Mouse (Mus musculus) heart, embryonic 10.5 days (tissue): ENCODE measurements around the gene Tomm40. TPM values are rescaled to one million over a fixed set of nuclear protein-coding genes. Genes with fewer than 3 reads are reported as not detected.
A peak's percentile ranks its signal among the peaks of the same experiment; 100 is the strongest.

Experiments used
- DNase-seq: peaks from one replicate; pipeline ENCODE4 v3.0.0-alpha.2; 2017; ENCODE audit warnings: low spot score
- H3K27ac ChIP-seq: fragments of 300-500 bp; sonication (generic); 2 replicates; pipeline ENCODE4 v1.5.1; 2016; ENCODE audit warnings: mild to moderate bottlenecking
- H3K27me3 ChIP-seq: fragments of 300-500 bp; sonication (generic); 2 replicates; pipeline ENCODE4 v1.6.1; 2016; ENCODE audit warnings: mild to moderate bottlenecking; ENCODE audit not compliant: poor library complexity, insufficient read depth, severe bottlenecking
- H3K36me3 ChIP-seq: fragments of 300-500 bp; sonication (generic); 2 replicates; pipeline ENCODE4 v1.6.1; 2016; ENCODE audit warnings: mild to moderate bottlenecking, moderate library complexity
- H3K4me1 ChIP-seq: fragments of 300-500 bp; sonication (generic); 2 replicates; pipeline ENCODE4 v1.6.1; 2016; ENCODE audit warnings: mild to moderate bottlenecking
- H3K4me3 ChIP-seq: fragments of 300-500 bp; sonication (generic); 2 replicates; pipeline ENCODE4 v1.5.1; 2016; ENCODE audit warnings: mild to moderate bottlenecking, moderate library complexity
- H3K9me3 ChIP-seq: fragments of 300-500 bp; sonication (generic); 2 replicates; pipeline ENCODE4 v1.6.1; 2016; ENCODE audit warnings: mild to moderate bottlenecking, moderate library complexity
- WGBS: fragments of 180-500 bp; shearing (Covaris S2); methylation state at CpG from one replicate; pipeline ENCODE4 v1.1.7; 2016; 5-methylcytosine and 5-hydroxymethylcytosine counted together
- polyA plus RNA-seq: library from polyadenylated mRNA; unstranded; fragments of >200 nt; fragmentation: Nextera tagmentation; extraction: Ambion mirVana; gene quantifications from 2 replicates; pipeline ENCODE4 v1.2.1, GENCODE M21; 2016

The Tomm40 gene
- polyA plus RNA-seq, 1 experiment from 2014 or later = 260 TPM

GRCm38 (mm10) chr7:19668947-19669721, 46.1 kb downstream of the Tomm40 start:
- Histone ChIP-seq H3K36me3 (no peaks in the 10 kb centered on the region), H3K4me3 (peak overlapping the region; percentile 31; the same call in 1 of the 2 replicates), H3K9me3 (no peaks in the 10 kb centered on the region), H3K27me3 (no peaks in the 10 kb centered on the region), H3K27ac (peak overlapping the region; percentile 81), H3K4me1 (peaks cover 9% of the 10 kb centered on the region)
- 10% methylated on average over 10 of the region's 10 CpGs for WGBS
- peak; percentile 95 for DNase-seq

GRCm38 (mm10) chr7:19667434-19667833, 47.8 kb downstream of the Tomm40 start:
- 55% methylated on average over 2 of the region's 2 CpGs for WGBS
- Histone ChIP-seq H3K36me3 (0 out of 2 replicates have a peak, but pooled peaks cover 4% of the 10 kb centered on the region), H3K27ac (no peak overlapping the region), H3K9me3 (no peaks in the 10 kb centered on the region), H3K4me1 (peaks cover 26% of the 10 kb centered on the region), H3K4me3 (no peak overlapping the region), H3K27me3 (no peaks in the 10 kb centered on the region)
- DNase-seq = no peak

GRCm38 (mm10) chr7:19666750-19667149, 48.5 kb downstream of the Tomm40 start:
- no peaks in the 10 kb centered on the region for H3K27me3 ChIP-seq
- H3K9me3 ChIP-seq = no peaks in the 10 kb centered on the region
- peaks cover 32% of the 10 kb centered on the region for H3K4me1 ChIP-seq
- H3K27ac ChIP-seq = no peak overlapping the region
- H3K36me3 ChIP-seq = peaks cover 10% of the 10 kb centered on the region
- no peak for DNase-seq
- no peak overlapping the region for H3K4me3 ChIP-seq
- WGBS = 59% methylated on average over 3 of the region's 3 CpGs

- WGBS = under 1% methylated on average over 63 of the region's 63 CpGs
- peaks cover 33% of the 10 kb centered on the region for H3K4me1 ChIP-seq
- no peaks in the 10 kb centered on the region for H3K9me3 ChIP-seq
- H3K27me3 ChIP-seq = no peaks in the 10 kb centered on the region
- peaks cover 16% of the 10 kb centered on the region for H3K36me3 ChIP-seq
- peak within 1 kb of the TSS; percentile 100 for H3K4me3 ChIP-seq
- peak; percentile 98 for DNase-seq
- peak within 1 kb of the TSS; percentile 94 for H3K27ac ChIP-seq
These were observed 50.0 kb downstream of the Tomm40 start, which contains the start of gene Clptm1 for GRCm38 (mm10) chr7:19664955-19665841. Gene Clptm1, minus strand, starts transcription at chr7:19665033.

- H3K36me3 ChIP-seq = peaks cover 22% of the 10 kb centered on the region
- no peaks in the 10 kb centered on the region for H3K9me3 ChIP-seq
- H3K4me1 ChIP-seq = peaks cover 33% of the 10 kb centered on the region
- WGBS = under 1% methylated on average over 37 of the region's 37 CpGs
- H3K4me3 ChIP-seq = peak overlapping the region; percentile 100
- H3K27ac ChIP-seq = peak overlapping the region; percentile 94
- no peak for DNase-seq
- H3K27me3 ChIP-seq = no peaks in the 10 kb centered on the region
These were observed 50.7 kb downstream of the Tomm40 start for GRCm38 (mm10) chr7:19664455-19664954.

DNA sequence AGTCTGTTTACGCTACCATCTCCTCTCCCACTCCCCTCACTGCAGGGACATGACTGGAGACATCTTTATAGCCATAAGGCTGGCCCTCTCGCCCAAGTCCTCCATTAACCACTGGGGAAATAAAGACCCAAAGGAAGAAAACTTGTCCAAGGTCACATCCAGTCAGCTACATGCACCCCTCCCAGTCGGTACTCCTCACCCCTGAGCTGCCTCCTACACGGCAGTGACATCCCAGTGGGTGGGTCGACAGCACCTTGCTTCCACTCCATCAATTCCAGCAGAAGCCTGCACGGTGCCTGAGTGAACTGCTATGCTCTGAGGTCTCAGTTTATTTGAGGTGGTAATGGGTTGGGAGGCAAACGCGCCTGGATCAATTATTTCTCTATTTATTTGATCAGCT, 51.3 kb downstream of the Tomm40 start:
- H3K4me1 ChIP-seq = peaks cover 29% of the 10 kb centered on the region
- no peak for DNase-seq
- peaks cover 27% of the 10 kb centered on the region for H3K36me3 ChIP-seq
- H3K4me3 ChIP-seq = peak overlapping the region; percentile 100
- H3K27ac ChIP-seq = peak overlapping the region; percentile 94
- no peaks in the 10 kb centered on the region for H3K27me3 ChIP-seq
- 15% methylated on average over 8 of the region's 8 CpGs for WGBS
- no peaks in the 10 kb centered on the region for H3K9me3 ChIP-seq

- Histone ChIP-seq H3K4me3 (no peak overlapping the region), H3K9me3 (no peaks in the 10 kb centered on the region), H3K4me1 (peaks cover 13% of the 10 kb centered on the region; the same call in 1 of the 2 replicates), H3K27ac (no peak overlapping the region), H3K27me3 (no peaks in the 10 kb centered on the region), H3K36me3 (peaks cover 84% of the 10 kb centered on the region)
- DNase-seq = no peak
- 63% methylated on average over 2 of the region's 2 CpGs for WGBS
These were observed 62.6 kb downstream of the Tomm40 start for GRCm38 (mm10) chr7:19652614-19653013.

Other genes with a start within 250 kb of the Tomm40 start
- gene Bloc1s3, start 207.1 kb downstream of the Tomm40 start, polyA plus RNA-seq = 1.5 and 2.0 TPM in 2 replicates
- gene Trappc6a, start 207.0 kb downstream of the Tomm40 start, polyA plus RNA-seq = 95.3 and 107 TPM in 2 replicates
- 0.09 and 0.14 TPM in 2 replicates for gene Nkpd1, start 197.6 kb downstream of the Tomm40 start, polyA plus RNA-seq
- 17.9 and 30.0 TPM in 2 replicates for gene Ppp1r37, start 152.4 kb downstream of the Tomm40 start, polyA plus RNA-seq
- 0.41 and 0.69 TPM in 2 replicates for gene Zfp296, start 138.2 kb downstream of the Tomm40 start, polyA plus RNA-seq
- 149 and 182 TPM in 2 replicates for gene Gemin7, start 137.8 kb downstream of the Tomm40 start, polyA plus RNA-seq
- gene Clasrp, start 111.0 kb downstream of the Tomm40 start, polyA plus RNA-seq = 38.7 and 47.6 TPM in 2 replicates
- gene Relb, start 86.0 kb downstream of the Tomm40 start, polyA plus RNA-seq = 3.3 and 3.8 TPM in 2 replicates
- 94.1 and 101 TPM in 2 replicates for gene Clptm1, start 50.4 kb downstream of the Tomm40 start, polyA plus RNA-seq
- gene Apoc2, start 37.5 kb downstream of the Tomm40 start, polyA plus RNA-seq = 10.8 TPM in 1 of 2 replicates, not detected in the other
- 0.46 TPM in 1 of 2 replicates, not detected in the other for gene Gm44805, start 34.0 kb downstream of the Tomm40 start, polyA plus RNA-seq
- 0.65 TPM in 1 of 2 replicates, not detected in the other for gene Apoc4, start 34.0 kb downstream of the Tomm40 start, polyA plus RNA-seq
- 5.4 and 19.9 TPM in 2 replicates for gene Apoc1, start 22.8 kb downstream of the Tomm40 start, polyA plus RNA-seq
- gene Apoe, start 16.2 kb downstream of the Tomm40 start, polyA plus RNA-seq = 326 and 523 TPM in 2 replicates
- gene Nectin2, start 35.0 kb upstream of the Tomm40 start, polyA plus RNA-seq = 130 and 138 TPM in 2 replicates
- gene Bcam, start 55.6 kb upstream of the Tomm40 start, polyA plus RNA-seq = 140 and 193 TPM in 2 replicates
- 1.1 and 1.2 TPM in 2 replicates for gene Cblc, start 81.4 kb upstream of the Tomm40 start, polyA plus RNA-seq
- 1.3 and 2.7 TPM in 2 replicates for gene Bcl3, start 107.3 kb upstream of the Tomm40 start, polyA plus RNA-seq
- not detected in 2 replicates for gene Gm19345, start 136.6 kb upstream of the Tomm40 start, polyA plus RNA-seq
- gene Ceacam16, start 145.9 kb upstream of the Tomm40 start, polyA plus RNA-seq = 0.09 TPM in 1 of 2 replicates, not detected in the other
- not detected in 2 replicates for gene Ceacam19, start 172.5 kb upstream of the Tomm40 start, polyA plus RNA-seq
- gene Pvr, start 205.7 kb upstream of the Tomm40 start, polyA plus RNA-seq = 12.9 and 15.0 TPM in 2 replicates
- gene Igsf23, start 235.3 kb upstream of the Tomm40 start, polyA plus RNA-seq = 1.3 and 2.1 TPM in 2 replicates
- gene Ceacam20, start 250.0 kb upstream of the Tomm40 start, polyA plus RNA-seq = not detected in 2 replicates